Mouse (Mus musculus) stomach, embryonic 14.5 days (tissue): ENCODE measurements around the gene Osgin1. TPM values are rescaled to one million over a fixed set of nuclear protein-coding genes. Genes with fewer than 3 reads are reported as not detected.
A peak's percentile ranks its signal among the peaks of the same experiment; 100 is the strongest.

Source experiments
- ATAC-seq: fragments of 200-750 bp; cut with Nextera tagmentation; 2 replicates; pipeline ENCODE4 v1.8.0; 2017; ENCODE audit warnings: low read depth, moderate TSS enrichment; ENCODE audit not compliant: insufficient number of reproducible peaks, insufficient read depth, low FRiP score
- H3K27ac ChIP-seq: fragments of 300-500 bp; sonication (generic); 2 replicates; pipeline ENCODE4 v1.5.1; 2014; ENCODE audit warnings: mild to moderate bottlenecking, low read length, moderate library complexity, mixed read lengths
- H3K27me3 ChIP-seq: fragments of 300-500 bp; sonication (generic); 2 replicates; pipeline ENCODE4 v1.6.1; 2014; ENCODE audit warnings: low read length, control low read depth, mixed read lengths; ENCODE audit not compliant: control insufficient read depth, insufficient read depth
- H3K36me3 ChIP-seq: fragments of 300-500 bp; sonication (generic); 2 replicates; pipeline ENCODE4 v1.6.1; 2014; ENCODE audit warnings: mild to moderate bottlenecking, control low read depth, low read length, moderate library complexity, mixed read lengths; ENCODE audit not compliant: control insufficient read depth, insufficient read depth
- H3K4me1 ChIP-seq: fragments of 300-500 bp; sonication (generic); 2 replicates; pipeline ENCODE4 v1.6.1; 2014; ENCODE audit warnings: low read length, control low read depth, mixed read lengths; ENCODE audit not compliant: control insufficient read depth, insufficient read depth
- H3K4me2 ChIP-seq: fragments of 300-500 bp; sonication (generic); replicated peaks from 2 replicates; pipeline ENCODE4 v1.6.1; 2014; ENCODE audit warnings: low read depth, low read length, control low read depth
- H3K4me3 ChIP-seq: fragments of 300-500 bp; sonication (generic); 2 replicates; pipeline ENCODE4 v1.5.1; 2014; ENCODE audit warnings: low read depth, low read length, control low read depth
- H3K9ac ChIP-seq: fragments of 300-500 bp; sonication (generic); replicated peaks from 2 replicates; pipeline ENCODE4 v1.6.1; 2014; ENCODE audit warnings: low read depth, mild to moderate bottlenecking, control low read depth, low read length, moderate library complexity, mixed read lengths
- H3K9me3 ChIP-seq: fragments of 300-500 bp; sonication (generic); 2 replicates; pipeline ENCODE4 v1.6.1; 2016; ENCODE audit warnings: low read depth, low read length, control low read depth; ENCODE audit not compliant: control insufficient read depth
- WGBS: fragments of 180-500 bp; shearing (Covaris S2); extraction: QIAGEN DNeasy Blood & Tissue Kit; methylation state at CpG from one replicate; pipeline ENCODE4 v1.1.7; 2014; 5-methylcytosine and 5-hydroxymethylcytosine counted together
- polyA plus RNA-seq: library from polyadenylated mRNA; unstranded; fragments of >200 nt; fragmentation: Nextera tagmentation; extraction: Ambion mirVana; gene quantifications from 2 replicates; pipeline ENCODE4 v1.2.1, GENCODE M21; 2014

The Osgin1 gene
- polyA plus RNA-seq, 1 experiment from 2014 or later, result 2.3 TPM

DNA sequence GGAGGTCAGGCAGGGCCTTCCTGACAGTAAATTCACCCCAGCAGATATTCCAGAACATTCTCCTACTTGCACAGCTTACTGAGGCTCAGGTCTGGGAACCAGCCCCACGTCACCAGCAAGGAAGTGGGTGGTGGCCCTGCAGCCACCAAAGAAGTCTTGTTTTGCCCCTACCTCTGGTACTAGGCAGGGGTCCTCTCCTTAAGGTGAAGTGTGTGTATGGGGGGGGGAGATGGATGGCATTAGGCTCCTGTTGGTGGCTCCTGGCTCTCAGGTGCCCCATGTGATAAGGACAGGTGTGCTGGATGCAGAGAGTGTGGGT lies 7.0 kb downstream of the Osgin1 start:
- no peaks in the 10 kb centered on the region for H3K27me3 ChIP-seq
- ATAC-seq, result peak; percentile 37

DNA sequence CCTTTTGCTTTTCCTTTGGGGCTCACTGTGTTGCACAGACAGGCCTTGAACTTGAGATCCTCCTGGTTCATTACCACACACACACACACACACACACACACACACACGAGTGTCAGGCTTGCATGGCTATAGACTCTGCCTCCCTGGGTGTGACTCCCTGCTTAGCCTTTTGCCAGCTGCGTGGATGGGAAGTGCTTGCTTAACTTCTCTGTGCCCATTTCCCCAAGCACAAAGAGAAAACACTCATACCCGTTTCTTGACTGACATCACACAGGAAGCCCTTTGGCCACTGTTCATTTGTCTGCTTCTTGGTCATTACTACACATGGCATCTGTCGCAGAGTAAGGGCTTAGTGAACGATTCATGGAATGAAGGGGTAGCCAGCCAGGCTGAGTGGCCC lies 8.1 kb downstream of the Osgin1 start:
- peaks cover 18% of the 10 kb centered on the region for H3K4me1 ChIP-seq
- peaks cover under 1% of the 10 kb centered on the region; the same call in 1 of the 2 replicates for H3K27me3 ChIP-seq
- no peaks in the 10 kb centered on the region for H3K9me3 ChIP-seq
- H3K4me2 ChIP-seq, result no peak overlapping the region
- no peaks in the 10 kb centered on the region for H3K36me3 ChIP-seq
- WGBS, result 71% methylated on average over 5 of the region's 5 CpGs
- H3K9ac ChIP-seq, result no peak overlapping the region
- no peak for ATAC-seq
- H3K4me3 ChIP-seq, result no peak overlapping the region
- no peak overlapping the region for H3K27ac ChIP-seq

More for the DNA sequence above, 7.0 kb downstream of the Osgin1 start:
- no peak overlapping the region for H3K9ac ChIP-seq
- H3K36me3 ChIP-seq, result no peaks in the 10 kb centered on the region
- no peak overlapping the region for H3K4me2 ChIP-seq
- no peaks in the 10 kb centered on the region for H3K9me3 ChIP-seq
- H3K4me3 ChIP-seq, result no peak overlapping the region
- no peak overlapping the region for H3K27ac ChIP-seq
- 43% methylated on average over 1 of the region's 1 CpGs for WGBS
- peaks cover 22% of the 10 kb centered on the region for H3K4me1 ChIP-seq

DNA sequence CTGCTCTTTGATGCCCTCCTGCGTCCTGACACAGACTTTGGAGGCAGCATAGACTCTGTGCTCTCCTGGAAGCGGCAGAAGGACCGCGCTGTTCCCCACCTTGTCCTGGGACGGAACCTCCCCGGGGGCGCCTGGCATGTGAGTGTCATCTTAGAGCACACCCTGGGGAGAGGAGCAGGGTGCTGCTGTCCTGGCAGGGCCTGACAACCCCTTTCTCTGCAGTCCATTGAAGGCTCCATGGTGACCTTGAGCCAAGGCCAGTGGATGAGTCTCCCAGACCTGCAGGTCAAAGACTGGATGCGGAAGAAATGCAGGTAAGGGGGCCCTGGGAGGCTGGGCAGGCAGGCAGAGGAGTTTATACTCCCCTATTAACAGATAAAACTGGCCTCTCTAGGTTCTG lies 9.0 kb downstream of the Osgin1 start:
- WGBS, result 93% methylated on average over 8 of the region's 8 CpGs
- no peak overlapping the region for H3K4me3 ChIP-seq
- no peak overlapping the region for H3K27ac ChIP-seq
- H3K9ac ChIP-seq, result no peak overlapping the region
- H3K4me1 ChIP-seq, result peaks cover 14% of the 10 kb centered on the region; the same call in 1 of the 2 replicates
- no peaks in the 10 kb centered on the region for H3K9me3 ChIP-seq
- no peaks in the 10 kb centered on the region for H3K36me3 ChIP-seq
- no peak overlapping the region for H3K4me2 ChIP-seq
- no peak for ATAC-seq
- H3K27me3 ChIP-seq, result peaks cover 7% of the 10 kb centered on the region; the same call in 1 of the 2 replicates

DNA sequence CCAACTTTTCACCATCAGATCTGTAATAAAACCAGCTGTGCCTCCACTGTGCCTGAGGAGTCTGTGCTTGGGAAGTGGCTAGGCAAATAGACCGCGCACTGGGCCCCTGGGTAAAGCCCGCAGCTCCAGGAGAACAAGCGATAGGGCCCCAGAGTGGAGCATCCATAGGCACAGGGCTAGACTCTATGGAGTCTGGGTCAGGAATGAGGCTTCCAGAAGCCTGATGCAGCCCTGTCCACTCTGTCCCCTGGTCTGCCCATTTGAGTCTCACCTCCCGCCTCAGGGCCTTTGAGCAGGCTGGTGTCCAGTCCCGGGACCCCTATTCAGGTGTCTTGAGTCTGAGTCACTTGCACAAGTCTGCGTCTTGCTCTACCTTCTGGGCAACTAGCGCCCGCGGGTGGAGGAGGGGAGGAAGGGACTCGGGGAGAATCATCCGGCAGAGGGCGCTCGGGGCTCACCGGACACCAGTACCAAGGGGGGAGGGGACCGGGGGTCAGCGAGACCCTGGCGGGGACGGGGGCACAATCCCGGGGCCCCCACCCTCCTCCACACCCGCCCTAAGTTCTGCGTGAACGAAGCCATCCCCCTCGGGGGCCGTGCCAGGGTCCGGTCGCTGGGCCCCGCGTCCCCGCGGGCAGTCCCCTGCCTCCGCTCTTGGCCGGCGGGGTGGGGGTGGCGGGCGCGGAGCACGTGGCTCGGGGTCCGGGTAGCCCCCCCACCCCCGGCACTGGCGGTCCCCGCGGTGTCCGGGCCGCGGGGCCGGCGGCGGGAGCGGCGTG lies 12.5 kb downstream of the Osgin1 start, which contains the start of gene Necab2:
Gene Necab2 (plus strand): TSS at position 509 of the 779 bp plus-strand sequence.
- Histone ChIP-seq H3K4me1 (no peaks in the 10 kb centered on the region), H3K4me3 (peak within 1 kb of the TSS; percentile 61), H3K4me2 (peak within 1 kb of the TSS; percentile 99), H3K9ac (peak within 1 kb of the TSS; percentile 45), H3K27me3 (peaks cover 7% of the 10 kb centered on the region; the same call in 1 of the 2 replicates), H3K27ac (no peak within 1 kb of the TSS), H3K36me3 (no peaks in the 10 kb centered on the region), H3K9me3 (no peaks in the 10 kb centered on the region)
- WGBS, result 3% methylated on average over 45 of the region's 52 CpGs
- peak; percentile 47; the same call in 1 of the 2 replicates for ATAC-seq

DNA sequence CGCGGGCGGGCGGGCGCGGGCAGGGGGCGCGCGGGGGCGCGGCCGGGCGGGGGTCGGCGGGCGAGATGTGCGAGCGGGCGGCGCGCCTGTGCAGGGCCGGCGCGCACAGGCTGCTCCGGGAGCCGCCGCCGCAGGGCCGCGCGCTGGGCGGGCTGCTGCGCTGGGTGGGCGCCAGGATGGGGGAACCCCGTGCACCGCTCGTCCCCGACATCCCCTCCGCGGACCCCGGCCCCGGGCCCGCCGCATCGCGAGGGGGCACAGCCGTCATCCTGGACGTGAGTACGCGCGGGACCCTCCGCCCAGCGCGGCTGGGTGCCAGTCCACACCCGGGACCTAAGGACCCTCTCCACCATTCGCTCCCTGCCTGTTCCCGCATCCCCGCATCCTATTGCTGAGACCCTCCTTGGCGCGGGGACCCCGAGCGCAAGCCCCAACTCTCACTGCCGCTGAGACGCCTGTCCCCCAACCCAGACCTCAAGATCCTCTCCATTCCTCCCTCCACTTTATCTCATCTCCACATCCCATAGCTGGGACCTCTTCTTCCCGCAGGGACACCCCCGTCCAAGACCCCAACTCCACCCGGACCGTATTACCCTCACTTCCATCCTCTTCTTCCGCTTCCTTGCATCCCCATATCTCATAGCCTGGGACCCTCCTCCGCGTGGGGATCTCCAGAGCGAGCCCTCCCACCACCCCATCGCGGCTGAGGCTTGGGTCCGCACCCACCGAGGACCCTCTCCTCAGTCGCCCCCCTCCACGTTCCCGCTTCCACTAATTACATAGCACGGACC lies 13.3 kb downstream of the Osgin1 start:
- Histone ChIP-seq H3K27me3 (peaks cover 7% of the 10 kb centered on the region; the same call in 1 of the 2 replicates), H3K4me3 (peak overlapping the region; percentile 61), H3K27ac (no peak overlapping the region), H3K4me1 (no peaks in the 10 kb centered on the region), H3K9ac (peak overlapping the region; percentile 45), H3K9me3 (no peaks in the 10 kb centered on the region), H3K36me3 (no peaks in the 10 kb centered on the region), H3K4me2 (peak overlapping the region; percentile 99)
- ATAC-seq, result no peak
- WGBS, result 1% methylated on average over 62 of the region's 80 CpGs

DNA sequence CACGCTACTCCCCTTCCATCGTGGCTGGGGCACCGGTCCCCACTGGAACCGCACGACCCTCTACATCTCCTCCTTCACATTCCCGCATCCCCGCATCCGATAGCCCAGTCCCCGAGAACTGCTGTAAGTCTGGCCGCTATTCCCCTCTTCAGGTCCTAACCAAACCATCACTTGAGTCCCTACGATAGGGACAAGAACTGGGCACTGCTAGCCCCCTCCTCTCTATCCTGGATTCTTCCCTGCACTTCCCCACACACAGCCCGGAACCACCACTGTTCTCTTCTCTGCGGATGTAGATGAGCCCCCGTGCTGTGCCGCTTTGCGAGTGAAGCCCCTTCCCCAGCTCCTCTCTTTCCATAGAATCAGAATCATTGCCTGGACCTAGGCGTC lies 13.9 kb downstream of the Osgin1 start:
- Histone ChIP-seq H3K36me3 (no peaks in the 10 kb centered on the region), H3K4me2 (peak overlapping the region; percentile 99), H3K9ac (no peak overlapping the region), H3K27ac (no peak overlapping the region), H3K9me3 (no peaks in the 10 kb centered on the region), H3K4me1 (no peaks in the 10 kb centered on the region), H3K4me3 (peak overlapping the region; percentile 61), H3K27me3 (peaks cover 7% of the 10 kb centered on the region; the same call in 1 of the 2 replicates)
- ATAC-seq, result no peak
- 4% methylated on average over 17 of the region's 17 CpGs for WGBS

DNA sequence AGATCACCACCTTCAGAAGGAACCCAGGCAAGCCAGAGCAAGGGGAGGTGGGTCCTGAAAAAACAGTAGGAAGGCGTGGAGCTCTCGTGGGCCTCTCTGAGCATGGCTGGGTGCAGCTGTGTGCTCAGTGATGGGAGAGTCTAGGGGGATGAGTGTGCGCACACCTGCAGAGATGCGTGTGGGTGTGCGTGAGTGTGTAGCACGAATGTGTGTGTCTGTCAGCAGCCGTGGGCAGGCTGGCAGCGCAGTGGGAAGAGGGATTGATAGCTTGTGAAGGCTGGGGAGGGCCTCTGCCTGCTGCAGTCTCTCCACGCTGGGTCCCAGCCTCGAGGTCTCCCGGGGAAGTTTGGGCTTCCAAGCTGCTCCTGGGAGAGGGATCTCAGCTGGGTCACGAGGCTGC lies 15.7 kb downstream of the Osgin1 start:
- H3K27ac ChIP-seq, result no peak overlapping the region
- no peak for ATAC-seq
- peaks cover 7% of the 10 kb centered on the region; the same call in 1 of the 2 replicates for H3K27me3 ChIP-seq
- no peaks in the 10 kb centered on the region for H3K9me3 ChIP-seq
- H3K4me2 ChIP-seq, result no peak overlapping the region
- no peaks in the 10 kb centered on the region for H3K36me3 ChIP-seq
- no peak overlapping the region for H3K4me3 ChIP-seq
- WGBS, result 74% methylated on average over 12 of the region's 12 CpGs
- H3K9ac ChIP-seq, result no peak overlapping the region
- H3K4me1 ChIP-seq, result no peaks in the 10 kb centered on the region

DNA sequence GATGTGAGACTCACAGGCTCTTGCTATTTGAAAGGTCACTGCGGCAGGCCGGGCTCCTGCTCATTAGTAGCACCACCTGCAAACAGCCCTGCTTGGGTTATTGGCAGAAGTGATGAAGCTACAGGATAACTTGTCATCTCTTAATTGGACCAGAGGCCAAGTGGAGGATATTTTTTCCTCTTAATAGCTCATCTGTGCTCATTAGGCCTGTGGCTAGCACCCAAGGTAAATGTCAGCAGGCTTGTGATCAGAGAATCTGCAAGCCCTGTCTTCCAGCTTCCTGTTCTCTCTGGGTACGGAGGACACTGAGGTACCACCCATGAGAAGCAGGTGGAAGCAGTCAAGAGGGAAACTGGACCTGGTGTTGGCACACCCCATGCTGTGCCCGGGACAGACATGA lies 17.2 kb downstream of the Osgin1 start:
- no peaks in the 10 kb centered on the region for H3K36me3 ChIP-seq
- WGBS, result 89% methylated on average over 4 of the region's 4 CpGs
- no peak overlapping the region for H3K4me2 ChIP-seq

More for the DNA sequence above, 17.2 kb downstream of the Osgin1 start:
- peaks cover 7% of the 10 kb centered on the region; the same call in 1 of the 2 replicates for H3K27me3 ChIP-seq
- no peak for ATAC-seq
- H3K27ac ChIP-seq, result no peak overlapping the region
- no peaks in the 10 kb centered on the region for H3K4me1 ChIP-seq
- H3K9ac ChIP-seq, result no peak overlapping the region
- H3K9me3 ChIP-seq, result no peaks in the 10 kb centered on the region
- no peak overlapping the region for H3K4me3 ChIP-seq
